Mouse (Mus musculus) hindbrain, postnatal 0 days (tissue): ENCODE measurements at regions not wholly inside any gene's neighbourhood (a gene's known extent, or its start where the extent isn't known, plus 50 kb on each side); places are given as distances from the start of the nearest gene placed in this dataset.
A peak's percentile ranks its signal among the peaks of the same experiment; 100 is the strongest.

Experiments
- ATAC-seq: fragments of 200-750 bp; cut with Nextera tagmentation; 2 replicates; pipeline ENCODE4 v1.8.0; 2017; ENCODE audit warnings: mild to moderate bottlenecking, moderate TSS enrichment, moderate library complexity
- DNase-seq: peaks from one replicate; pipeline ENCODE4 v3.0.0-alpha.2; 2015; ENCODE audit warnings: low spot score
- H3K27ac ChIP-seq: fragments of 300-500 bp; sonication (generic); 2 replicates; pipeline ENCODE4 v1.5.1; 2014; ENCODE audit warnings: mild to moderate bottlenecking
- H3K27me3 ChIP-seq: fragments of 300-500 bp; sonication (generic); 2 replicates; pipeline ENCODE4 v1.6.1; 2014; ENCODE audit warnings: low read length, mixed read lengths; ENCODE audit not compliant: insufficient read depth
- H3K36me3 ChIP-seq: fragments of 300-500 bp; sonication (generic); 2 replicates; pipeline ENCODE4 v1.6.1; 2014; ENCODE audit warnings: low read length, mixed read lengths; ENCODE audit not compliant: insufficient read depth
- H3K4me1 ChIP-seq: fragments of 300-500 bp; sonication (generic); 2 replicates; pipeline ENCODE4 v1.6.1; 2014; ENCODE audit warnings: antibody characterized with exemption, low read length, mixed read lengths; ENCODE audit not compliant: insufficient read depth
- H3K4me2 ChIP-seq: fragments of 300-500 bp; sonication (generic); 2 replicates; pipeline ENCODE4 v1.6.1; 2014; ENCODE audit warnings: low read depth, mild to moderate bottlenecking, low read length, moderate library complexity, mixed read lengths
- H3K4me3 ChIP-seq: fragments of 300-500 bp; sonication (generic); 2 replicates; pipeline ENCODE4 v1.5.1; 2014; ENCODE audit warnings: low read length
- H3K9ac ChIP-seq: fragments of 300-500 bp; sonication (generic); replicated peaks from 2 replicates; pipeline ENCODE4 v1.6.1; 2014; ENCODE audit warnings: mild to moderate bottlenecking, low read length, moderate library complexity, mixed read lengths
- H3K9me3 ChIP-seq: fragments of 300-500 bp; sonication (generic); 2 replicates; pipeline ENCODE4 v1.6.1; 2016; ENCODE audit warnings: low read length, mixed read lengths
- CTCF ChIP-seq: IDR thresholded peaks from 2 replicates; pipeline ENCODE4 v1.5.1; 2016; ENCODE audit warnings: antibody characterized with exemption, control low read depth, low read depth
- WGBS: fragments of 180-500 bp; shearing (Covaris S2); extraction: QIAGEN DNeasy Blood & Tissue Kit; methylation state at CpG from one replicate; pipeline ENCODE4 v1.1.7; 2014; 5-methylcytosine and 5-hydroxymethylcytosine counted together

DNA sequence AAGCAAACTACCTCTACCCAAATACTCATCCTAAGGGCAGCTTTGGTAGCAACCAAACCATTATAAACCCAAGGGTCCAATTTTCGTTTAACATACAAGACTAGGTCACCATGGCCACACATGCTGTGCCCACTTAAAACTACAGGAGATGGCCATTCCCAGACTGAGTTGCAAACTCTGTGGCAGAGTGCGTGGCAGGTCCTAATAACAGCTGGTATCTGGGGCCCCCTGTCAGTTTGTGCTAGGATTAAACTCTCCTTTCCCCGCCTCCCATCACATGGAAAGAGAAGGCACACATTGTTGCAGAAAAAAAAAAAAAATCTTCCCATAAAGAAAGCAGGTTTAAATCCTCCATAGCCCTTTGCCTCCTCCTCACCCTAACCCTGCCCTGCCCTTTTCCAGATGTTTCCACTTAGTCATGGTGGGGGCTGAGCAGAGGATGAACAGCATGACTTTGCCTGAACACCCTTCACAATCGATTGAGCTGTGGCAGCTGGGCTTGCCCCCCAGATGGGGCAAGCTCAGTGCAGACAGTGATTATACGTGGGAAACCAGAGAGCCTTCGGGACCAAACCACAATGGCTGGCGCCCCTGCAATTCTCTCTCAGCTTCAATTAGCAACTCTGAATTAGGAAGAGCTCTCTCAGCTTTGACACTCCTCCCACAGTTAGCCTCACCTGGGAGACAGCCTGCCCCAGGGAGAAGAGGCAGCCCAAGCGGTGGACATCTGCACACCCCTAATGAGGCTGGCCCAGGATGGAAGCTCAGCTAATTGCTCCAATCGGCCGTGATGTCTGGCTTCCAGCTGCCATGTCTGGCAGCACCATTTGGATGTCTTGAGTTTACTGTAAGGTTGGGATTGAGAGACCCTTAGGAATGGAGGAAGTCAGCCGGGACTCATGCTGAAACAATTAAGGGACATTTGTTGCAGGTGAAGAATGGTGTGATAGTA, 365.9 kb downstream of the Tns1 start:
- peak; percentile 64 for DNase-seq
- peak; percentile 83 for ATAC-seq

DNA sequence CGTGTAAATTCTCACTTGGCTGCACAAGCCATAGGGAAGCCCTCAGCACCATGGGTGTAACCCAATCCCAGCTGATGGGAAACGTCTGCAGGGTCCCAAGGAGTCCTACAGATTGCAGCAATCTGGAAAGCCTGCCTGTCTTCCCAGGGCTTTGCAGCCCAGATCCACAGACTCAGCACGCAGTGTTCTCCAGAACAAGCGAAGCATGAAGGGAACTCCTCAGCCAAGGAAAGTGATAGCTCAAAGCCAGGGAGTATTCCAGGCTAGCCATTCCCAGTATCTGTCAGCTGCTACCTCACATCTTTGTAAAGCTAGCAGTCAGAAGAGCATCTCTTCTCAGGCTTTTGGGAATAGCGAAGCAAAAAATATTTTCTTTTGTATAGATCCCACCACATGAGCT, 368.5 kb downstream of the Tns1 start:
- H3K4me3 ChIP-seq = no peak overlapping the region
- no peak overlapping the region for H3K4me2 ChIP-seq
- H3K9ac ChIP-seq = no peak overlapping the region
- H3K27me3 ChIP-seq = no peaks in the 10 kb centered on the region
- H3K27ac ChIP-seq = no peak overlapping the region
- DNase-seq (no peak), ATAC-seq (no peak)
- H3K4me1 ChIP-seq = peaks cover 6% of the 10 kb centered on the region; the same call in 1 of the 2 replicates
- H3K9me3 ChIP-seq = no peaks in the 10 kb centered on the region
- 62% methylated on average over 5 of the region's 5 CpGs for WGBS
- TF ChIP-seq CTCF = no peak
- H3K36me3 ChIP-seq = no peaks in the 10 kb centered on the region

More for the DNA sequence above, 365.9 kb downstream of the Tns1 start:
- Histone ChIP-seq H3K9ac (no peak overlapping the region), H3K36me3 (no peaks in the 10 kb centered on the region), H3K9me3 (no peaks in the 10 kb centered on the region), H3K4me1 (peaks cover 6% of the 10 kb centered on the region; the same call in 1 of the 2 replicates), H3K4me3 (no peak overlapping the region), H3K4me2 (no peak overlapping the region), H3K27me3 (no peaks in the 10 kb centered on the region), H3K27ac (no peak overlapping the region)
- no peak for TF ChIP-seq CTCF
- WGBS = 35% methylated on average over 11 of the region's 11 CpGs

DNA sequence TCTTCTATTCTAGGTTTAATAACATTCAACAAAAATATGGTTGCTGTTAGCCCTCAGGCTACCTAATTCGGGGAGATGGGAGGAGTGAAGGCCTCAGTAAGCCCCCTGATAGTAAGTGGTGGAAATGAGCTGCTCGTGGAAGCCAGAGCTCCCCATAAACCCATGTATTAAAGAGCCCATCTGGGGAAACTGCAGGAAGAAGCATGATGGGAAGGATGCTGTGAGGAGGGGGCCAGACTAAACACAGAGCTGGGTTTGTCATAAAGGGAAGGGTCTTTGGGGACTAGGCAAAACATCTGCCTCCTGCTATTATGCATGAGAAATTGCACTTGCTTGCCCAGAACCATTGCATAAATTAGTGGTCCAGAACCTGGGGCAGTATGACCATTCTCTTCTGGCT, 369.3 kb downstream of the Tns1 start:
- H3K27me3 ChIP-seq = no peaks in the 10 kb centered on the region
- no peak overlapping the region for H3K4me2 ChIP-seq
- H3K4me1 ChIP-seq = peaks cover 6% of the 10 kb centered on the region; the same call in 1 of the 2 replicates
- H3K9me3 ChIP-seq = no peaks in the 10 kb centered on the region
- no peaks in the 10 kb centered on the region for H3K36me3 ChIP-seq
- H3K4me3 ChIP-seq = no peak overlapping the region
- no peak for TF ChIP-seq CTCF
- ATAC-seq (no peak), DNase-seq (no peak)
- 55% methylated on average over 2 of the region's 2 CpGs for WGBS
- H3K9ac ChIP-seq = no peak overlapping the region
- H3K27ac ChIP-seq = no peak overlapping the region

DNA sequence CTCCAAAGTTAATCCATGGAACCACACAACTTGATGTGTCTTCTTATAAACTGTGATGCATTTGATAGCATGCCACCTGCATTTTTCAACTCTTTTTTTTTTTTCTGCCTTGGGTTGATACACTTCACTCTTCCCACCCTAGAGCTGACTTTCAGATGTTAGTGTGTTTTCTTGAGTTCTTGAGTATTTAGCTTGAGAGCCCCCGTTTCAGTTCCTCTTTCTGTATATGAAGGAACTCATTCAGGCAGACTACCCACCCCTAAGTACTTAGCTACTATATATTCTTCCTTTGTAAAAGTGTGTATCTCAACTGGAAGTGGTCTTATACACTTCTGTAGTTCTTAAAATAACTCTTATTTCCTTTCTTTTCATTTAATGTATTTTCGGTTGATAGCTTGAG, 371.1 kb downstream of the Tns1 start:
- Histone ChIP-seq H3K36me3 (no peaks in the 10 kb centered on the region), H3K27ac (no peak overlapping the region), H3K9me3 (no peaks in the 10 kb centered on the region), H3K4me1 (no peaks in the 10 kb centered on the region), H3K4me2 (no peak overlapping the region), H3K9ac (no peak overlapping the region), H3K4me3 (no peak overlapping the region), H3K27me3 (no peaks in the 10 kb centered on the region)
- no peak for ATAC-seq
- no peak for TF ChIP-seq CTCF
- 97% methylated on average over 2 of the region's 2 CpGs for WGBS
- DNase-seq = no peak

DNA sequence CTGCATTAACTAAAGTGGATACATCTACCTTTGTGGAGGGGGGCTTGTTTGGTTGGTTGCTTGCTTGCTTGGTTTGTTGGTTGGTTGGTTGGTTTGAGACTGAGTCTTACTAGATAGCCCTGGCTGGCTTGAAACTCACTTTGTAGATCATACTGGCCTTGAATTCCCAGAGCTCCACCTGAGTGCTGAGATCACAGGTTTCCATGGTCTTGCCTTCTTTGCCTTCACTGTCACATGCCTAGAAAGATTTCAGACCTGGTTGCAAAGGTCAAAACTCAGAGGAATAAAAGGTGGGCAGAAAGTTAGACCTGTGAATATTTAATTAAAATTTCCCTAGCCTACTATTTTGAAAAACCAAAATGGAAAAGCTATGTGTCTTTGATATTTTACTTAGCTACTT, 375.5 kb downstream of the Tns1 start:
- Histone ChIP-seq H3K4me2 (no peak overlapping the region), H3K9me3 (no peaks in the 10 kb centered on the region), H3K4me3 (no peak overlapping the region), H3K36me3 (no peaks in the 10 kb centered on the region), H3K27me3 (no peaks in the 10 kb centered on the region), H3K4me1 (no peaks in the 10 kb centered on the region), H3K9ac (no peak overlapping the region), H3K27ac (no peak overlapping the region)
- ATAC-seq (no peak), DNase-seq (no peak)
- TF ChIP-seq CTCF = no peak

DNA sequence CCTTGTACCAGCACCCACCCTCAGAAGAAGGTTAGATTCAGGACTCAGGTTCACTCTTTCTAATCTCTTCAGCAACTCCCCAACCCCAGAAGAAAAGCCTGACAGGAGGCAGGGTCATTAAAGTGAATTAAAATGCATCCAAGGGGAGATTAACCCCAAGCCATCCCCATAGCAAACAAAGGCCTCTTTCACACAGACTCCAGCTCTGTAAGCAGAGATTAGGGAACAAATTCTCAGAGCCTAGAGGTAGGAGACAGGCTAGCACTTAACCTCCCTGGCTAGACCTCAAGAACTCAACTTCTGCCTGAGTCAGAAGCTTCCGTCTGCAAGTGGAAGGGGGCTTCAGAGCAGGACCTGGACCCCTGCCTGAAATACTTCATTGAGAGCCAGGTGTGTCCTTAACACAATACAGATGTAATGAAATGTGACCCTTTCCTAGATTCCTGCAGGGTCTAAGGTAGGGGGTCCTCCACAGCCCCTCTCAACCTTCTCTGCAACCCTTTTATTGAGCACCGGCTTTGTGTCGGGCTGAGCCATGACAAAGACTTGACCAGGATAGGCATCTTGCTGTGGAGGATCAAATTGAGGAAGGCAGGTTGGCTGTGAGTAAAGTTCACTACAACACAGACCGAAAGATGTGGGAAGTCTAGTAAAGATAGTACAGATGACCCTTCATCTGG, 379.6 kb downstream of the Tns1 start:
- Histone ChIP-seq H3K9ac (no peak overlapping the region), H3K27me3 (no peaks in the 10 kb centered on the region), H3K9me3 (no peaks in the 10 kb centered on the region), H3K4me1 (no peaks in the 10 kb centered on the region), H3K36me3 (no peaks in the 10 kb centered on the region), H3K4me2 (no peak overlapping the region), H3K4me3 (no peak overlapping the region), H3K27ac (no peak overlapping the region; the same call in 1 of the 2 replicates)
- 58% methylated on average over 4 of the region's 4 CpGs for WGBS
- no peak for TF ChIP-seq CTCF
- ATAC-seq (peak; percentile 40; the same call in 1 of the 2 replicates), DNase-seq (no peak)
